Mouse (Mus musculus) megakaryocyte, adult 5-6 weeks (primary cell): ENCODE data around the gene Rilpl1. TPM values are rescaled to one million over a fixed set of nuclear protein-coding genes. Genes with fewer than 3 reads are reported as not detected.
A peak's percentile ranks its signal among the peaks of the same experiment; 100 is the strongest.
"Not testable (repeated sequence)": the region's sequence is repeated elsewhere in the genome, so short reads cannot be mapped to it uniquely, and the experiment has no call there.

Experiments used
- ATAC-seq: 2 replicates; pipeline ENCODE4 v1.8.0; 2016; ENCODE audit warnings: mild to moderate bottlenecking, inconsistent platforms; ENCODE audit not compliant: poor library complexity, severe bottlenecking
- total RNA-seq, 2 experiments: library from RNA; stranded (forward) in 1 of 2; stranded (reverse) in 1 of 2; fragments of 153-499, 151-499 nt in 1 of 2; fragments of 221-1000, 200-1000 nt in 1 of 2; gene quantifications; 2 replicates each; pipeline versions ENCODE4 v1.2.3 to v1.2.4; 2015 to 2017

Gene Rilpl1
- total RNA-seq, 2 experiments from 2014 or later, result 0.48 to 1.2 TPM

DNA sequence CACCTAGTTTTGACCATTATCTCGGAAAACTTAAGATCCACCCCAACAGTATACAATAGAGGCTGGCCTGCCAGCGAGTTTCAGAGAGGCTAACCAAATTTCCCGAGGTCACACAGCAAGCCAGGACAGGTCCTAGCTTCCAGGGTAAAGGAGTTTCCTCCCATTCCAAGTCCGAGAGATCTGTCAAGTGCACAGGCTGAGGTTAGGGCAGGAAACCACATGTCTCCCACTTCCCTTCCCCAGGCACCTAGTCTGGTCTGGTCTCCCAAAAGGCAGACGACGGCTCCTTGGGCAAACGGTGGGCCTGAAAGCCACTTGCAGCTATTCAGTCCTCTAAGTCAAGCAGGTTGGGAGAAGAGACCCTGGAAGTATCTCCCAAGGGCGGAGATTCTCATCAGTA, 1.5 kb downstream of the Rilpl1 start:
- peak; percentile 60 for ATAC-seq

DNA sequence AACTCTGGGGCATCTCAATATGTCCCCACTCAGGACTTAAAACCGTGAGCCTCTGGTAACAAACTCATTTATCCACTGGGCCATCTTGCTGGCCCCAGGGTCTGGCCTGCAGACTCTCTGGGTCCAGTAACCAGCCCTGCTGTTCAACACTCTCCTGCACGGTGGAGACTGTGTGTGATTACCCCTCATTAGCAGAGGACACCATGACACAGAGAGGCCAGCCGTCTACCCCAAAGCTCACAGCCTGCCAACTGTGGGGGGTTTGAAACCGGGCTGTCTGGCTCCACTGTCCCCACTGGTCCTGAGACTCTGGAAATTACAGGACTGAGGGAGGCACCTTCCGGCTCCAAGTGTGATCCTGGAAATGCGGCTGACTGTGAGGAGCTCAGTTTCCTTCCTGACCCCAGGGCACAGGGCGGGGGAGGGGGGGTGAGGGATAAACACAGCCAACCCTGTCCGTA, 2.0 kb downstream of the Rilpl1 start:
- ATAC-seq, result no peak

DNA sequence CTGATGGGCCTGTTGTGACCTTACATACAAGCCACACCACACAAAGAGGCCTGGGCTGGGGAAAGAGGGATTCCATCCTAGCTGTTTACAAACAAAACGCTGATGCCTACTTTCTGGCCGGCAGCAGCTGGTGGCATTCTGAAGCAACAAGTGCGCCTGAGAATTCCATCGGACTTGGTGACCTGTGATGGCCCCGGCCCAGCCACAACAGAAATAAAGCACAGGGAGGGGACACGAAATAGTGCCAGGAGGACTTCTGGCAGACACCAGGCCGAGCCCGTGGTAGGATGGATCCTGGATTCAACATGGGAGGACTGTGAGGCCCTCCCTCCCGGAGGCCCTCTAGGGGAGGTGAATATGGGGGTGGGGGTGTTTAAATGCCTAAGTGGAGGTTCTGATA, 2.4 kb downstream of the Rilpl1 start:
- ATAC-seq, result no peak

DNA sequence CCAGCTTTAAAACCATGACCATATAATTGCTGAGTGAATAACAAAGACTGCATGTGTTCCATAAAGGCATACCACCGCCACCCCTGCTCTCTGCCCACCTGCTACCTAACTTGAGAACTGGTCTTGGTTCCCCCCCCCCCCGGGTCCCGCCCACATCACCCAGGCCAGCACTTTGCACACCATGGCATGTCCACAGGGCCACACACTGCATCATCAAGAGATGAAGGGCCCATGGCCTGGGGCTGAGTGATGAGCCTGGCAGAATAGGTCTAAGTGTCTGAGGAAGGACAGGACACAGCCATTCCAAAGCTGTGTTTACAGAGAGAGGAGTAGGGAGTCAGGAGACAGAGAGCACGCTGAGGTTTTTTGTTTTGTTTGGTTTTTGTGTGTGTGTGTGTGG, 2.8 kb downstream of the Rilpl1 start:
- ATAC-seq, result no peak

DNA sequence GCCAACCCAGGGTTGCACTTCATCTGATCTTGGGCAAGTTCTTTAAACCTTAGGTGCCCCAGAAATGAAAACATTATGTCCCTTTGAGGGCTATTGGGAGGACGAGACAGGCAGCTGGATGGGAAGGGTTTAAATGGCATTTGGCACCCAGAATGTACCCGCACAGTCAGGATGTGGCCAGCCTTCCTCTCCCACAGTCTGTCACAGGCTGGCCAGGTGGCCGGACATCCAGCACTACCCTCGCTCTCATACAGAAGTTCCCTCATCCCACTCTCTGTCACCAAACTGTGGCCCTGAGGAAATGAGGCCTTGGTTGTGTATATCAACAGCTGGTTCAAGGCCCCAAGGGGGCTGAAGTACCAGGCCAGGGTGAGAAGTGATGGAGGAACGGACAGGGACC, 6.2 kb downstream of the Rilpl1 start:
- ATAC-seq, result no peak

DNA sequence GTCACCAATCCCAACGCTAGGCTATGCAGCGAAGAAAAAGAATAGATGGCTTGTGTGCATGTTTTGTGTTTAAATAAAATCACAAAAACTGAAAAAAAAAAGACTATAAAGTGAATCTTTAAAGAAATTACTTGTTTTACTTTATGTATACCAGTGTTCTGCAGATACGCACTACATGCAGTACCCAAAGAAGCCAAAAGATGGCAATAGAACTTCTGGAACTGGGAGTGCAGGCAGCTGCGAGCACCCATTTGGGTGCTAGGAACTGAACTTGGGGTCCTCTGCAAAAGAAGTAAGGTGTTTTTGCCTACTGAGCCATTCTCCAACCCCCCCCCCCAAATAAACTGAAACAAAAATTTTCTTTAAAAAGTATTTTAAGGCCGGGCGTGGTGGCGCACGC, 8.2 kb downstream of the Rilpl1 start:
- no peak for ATAC-seq

DNA sequence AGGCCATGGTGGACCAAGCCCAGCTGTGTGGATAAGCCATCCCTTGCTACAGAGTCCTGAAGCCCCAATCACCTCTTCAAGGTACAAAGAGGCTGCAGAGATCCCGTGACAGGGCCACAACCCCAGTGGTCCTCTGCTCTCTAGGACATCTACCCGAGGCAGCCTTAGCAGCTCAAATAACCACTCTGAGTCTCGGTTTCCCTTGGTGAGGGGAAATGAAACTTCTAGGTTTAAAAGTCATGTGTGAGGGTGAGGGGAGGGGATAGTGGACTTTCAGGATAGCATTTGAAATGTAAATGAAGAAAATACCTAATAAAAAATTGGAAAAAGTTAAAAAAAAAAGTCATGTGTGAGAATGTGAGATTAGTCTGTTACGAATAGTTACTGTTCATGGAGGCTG, 9.6 kb downstream of the Rilpl1 start:
- peak; percentile 56 for ATAC-seq

DNA sequence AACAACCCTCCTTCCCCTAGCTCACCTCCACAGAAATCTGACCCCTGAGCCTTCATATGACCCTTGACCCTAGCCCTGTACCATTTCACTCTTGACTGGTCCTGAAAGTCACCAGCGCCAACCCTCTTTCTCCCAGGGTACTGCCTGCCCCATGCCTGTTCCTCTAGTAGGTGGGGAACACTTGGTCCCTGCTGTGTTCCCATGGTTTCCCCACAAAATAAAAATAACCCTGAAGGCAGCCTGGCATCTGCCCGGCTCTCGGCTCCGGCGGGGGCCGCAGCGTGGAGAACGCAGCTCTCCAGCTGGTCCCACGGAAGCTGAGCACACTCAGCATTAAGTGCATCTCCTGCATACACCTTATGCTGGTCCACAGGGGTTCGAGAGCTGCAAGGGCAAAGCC, 12.5 kb downstream of the Rilpl1 start:
- ATAC-seq, result no peak

DNA sequence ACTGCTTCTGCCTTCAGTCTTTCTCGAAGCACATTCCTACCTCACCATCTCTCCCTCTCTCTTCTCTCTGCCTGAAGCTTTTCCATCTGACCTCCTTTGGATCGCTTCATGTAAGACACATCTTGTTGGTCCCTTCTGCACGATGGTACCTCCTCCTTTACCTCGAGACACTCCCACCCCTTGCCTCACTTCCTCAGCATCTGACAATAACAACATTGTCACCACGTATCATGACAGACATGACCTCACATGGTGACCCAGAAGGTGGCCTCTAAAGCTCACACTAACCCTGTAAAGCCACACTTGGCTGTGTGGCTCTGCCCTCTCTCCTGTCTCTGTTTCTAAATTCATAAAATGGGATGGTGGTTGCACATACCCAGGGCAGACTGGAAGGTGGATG, 15.4 kb downstream of the Rilpl1 start:
- ATAC-seq, result peak; percentile 54

DNA sequence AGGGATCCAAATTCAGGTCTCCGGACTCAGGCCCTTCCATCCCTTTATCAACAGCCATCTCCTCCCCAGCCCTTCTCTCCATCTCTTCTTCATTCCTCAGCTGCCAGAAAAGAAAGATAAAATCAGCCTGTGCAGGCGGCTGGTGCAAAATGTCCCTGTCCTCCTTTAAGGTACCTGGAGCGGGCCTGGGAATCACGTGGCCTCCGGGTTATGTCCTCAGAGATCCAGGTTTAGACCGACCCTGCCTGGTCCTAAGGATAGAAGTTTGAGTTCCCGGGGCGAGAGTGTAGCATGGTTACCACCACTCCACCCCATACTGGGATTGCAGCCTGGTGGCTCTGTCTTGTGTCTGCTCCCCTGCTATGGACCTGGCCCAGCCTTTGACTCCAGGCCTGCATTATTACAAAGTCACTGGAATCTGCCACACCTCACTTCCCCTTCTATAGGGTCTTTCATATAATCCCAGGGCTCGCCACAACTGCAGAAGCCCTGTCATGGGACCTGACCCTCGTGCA, 20.6 kb downstream of the Rilpl1 start:
- ATAC-seq, result no peak

DNA sequence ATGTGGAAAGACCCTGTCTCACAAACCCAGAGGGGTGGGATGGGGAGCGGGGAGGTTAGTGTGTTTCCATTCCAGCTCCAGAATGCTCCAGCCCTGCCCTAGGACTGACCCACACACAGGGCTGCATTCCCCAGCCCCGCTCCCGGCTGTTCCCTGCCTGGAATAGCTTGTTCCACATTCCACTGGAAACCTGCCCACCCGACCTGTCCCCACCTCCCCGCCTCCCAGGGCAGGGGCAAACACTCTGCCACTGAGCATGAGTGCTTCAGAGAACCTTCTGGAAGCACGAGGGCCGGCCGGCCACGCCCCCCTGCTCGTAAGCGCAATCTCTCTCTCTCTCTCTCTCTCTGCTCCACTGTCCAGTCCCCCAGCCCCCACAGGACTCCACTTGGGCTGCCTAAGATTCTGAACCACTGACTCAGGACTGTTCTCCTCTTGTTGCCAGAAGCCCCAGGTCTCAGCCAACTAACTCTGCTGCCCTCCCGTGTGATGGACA, 21.4 kb downstream of the Rilpl1 start:
- no peak for ATAC-seq

DNA sequence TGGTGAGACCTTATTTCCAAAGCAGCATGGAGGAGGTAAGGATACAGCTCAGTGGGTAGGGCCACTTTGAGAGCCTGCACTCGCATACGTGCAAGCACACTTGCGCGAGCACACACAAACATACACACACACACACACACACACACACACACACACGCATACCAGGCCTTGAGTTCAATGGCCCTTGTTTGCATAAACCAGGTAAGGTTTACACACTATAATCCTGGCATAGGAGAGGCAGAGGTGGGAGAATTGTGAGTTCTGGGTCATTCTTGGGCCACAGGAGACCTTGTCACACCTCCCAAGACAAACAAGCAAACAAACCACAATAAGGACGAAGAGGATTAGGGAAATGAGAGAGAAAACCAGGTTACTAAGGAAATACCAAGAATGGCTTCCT, 22.0 kb downstream of the Rilpl1 start:
- ATAC-seq, result no peak

DNA sequence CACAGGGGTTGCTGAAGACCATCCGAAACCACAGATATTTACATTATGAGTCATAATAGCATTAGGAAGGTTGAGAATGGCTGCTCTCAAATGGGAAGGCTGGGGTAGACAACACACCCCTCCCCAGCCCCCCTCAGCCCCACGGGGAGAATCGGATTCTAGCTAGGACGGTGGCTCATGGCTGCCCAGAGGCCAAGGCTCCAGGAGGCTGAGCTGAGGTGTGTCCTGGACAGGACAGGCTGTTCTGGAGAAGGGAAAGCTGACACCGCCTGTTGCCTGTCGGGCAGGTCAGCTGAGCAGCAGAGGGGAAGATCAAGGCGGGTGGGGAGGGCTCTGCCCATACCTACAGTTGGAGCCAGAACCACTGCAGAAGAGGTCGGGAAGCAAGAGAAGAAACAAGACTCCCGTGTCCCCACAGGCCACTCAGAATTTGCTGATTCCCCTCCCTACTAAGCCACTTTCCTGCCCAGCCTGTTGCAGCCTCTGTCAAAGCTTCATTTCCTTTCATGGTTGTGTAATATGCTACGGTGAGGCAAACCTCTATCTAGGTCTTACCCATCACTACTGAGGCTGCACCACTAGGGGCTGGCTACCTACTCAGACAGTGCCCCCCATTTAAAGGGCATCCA, 24.3 kb downstream of the Rilpl1 start:
- ATAC-seq, result peak; percentile 91

DNA sequence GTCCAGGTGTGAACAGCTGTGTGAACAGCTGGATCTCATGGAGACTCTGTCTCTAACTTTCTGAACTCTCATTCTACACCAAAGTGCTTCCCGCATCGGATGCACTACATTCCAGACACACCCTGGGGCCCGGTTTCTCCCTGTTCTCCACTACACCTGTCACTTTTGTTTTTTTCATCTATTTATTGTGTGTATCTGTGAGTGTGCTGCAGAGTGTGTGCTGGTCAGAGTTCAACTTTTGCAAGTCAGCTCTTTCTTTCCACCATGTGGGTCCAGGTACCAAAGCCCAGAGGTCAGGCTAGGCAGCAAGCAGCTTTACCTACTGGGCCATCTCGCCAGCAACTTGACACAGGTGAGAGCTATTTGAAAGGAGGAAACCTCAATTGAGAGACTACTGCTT, 26.0 kb downstream of the Rilpl1 start:
- ATAC-seq, result no peak

DNA sequence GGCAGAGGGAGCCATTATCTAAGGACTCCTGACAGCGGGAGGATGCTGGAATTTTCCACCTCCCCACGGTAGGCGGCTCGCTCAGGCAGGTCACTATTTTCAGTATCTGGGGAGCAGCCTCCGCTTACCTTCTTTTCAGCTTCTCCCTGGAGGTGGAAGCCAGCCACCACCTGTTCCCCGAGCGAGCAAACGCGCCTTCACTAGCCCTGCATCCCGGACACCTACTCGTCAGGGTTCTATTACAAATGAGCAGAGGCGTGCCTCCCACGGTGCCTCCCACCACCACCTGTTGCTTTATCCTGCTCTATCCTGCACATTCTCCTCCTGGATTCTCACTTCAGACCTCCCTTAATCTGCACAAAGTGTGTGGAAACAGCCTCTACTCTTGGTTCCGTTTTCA, 27.4 kb downstream of the Rilpl1 start:
- no peak for ATAC-seq

DNA sequence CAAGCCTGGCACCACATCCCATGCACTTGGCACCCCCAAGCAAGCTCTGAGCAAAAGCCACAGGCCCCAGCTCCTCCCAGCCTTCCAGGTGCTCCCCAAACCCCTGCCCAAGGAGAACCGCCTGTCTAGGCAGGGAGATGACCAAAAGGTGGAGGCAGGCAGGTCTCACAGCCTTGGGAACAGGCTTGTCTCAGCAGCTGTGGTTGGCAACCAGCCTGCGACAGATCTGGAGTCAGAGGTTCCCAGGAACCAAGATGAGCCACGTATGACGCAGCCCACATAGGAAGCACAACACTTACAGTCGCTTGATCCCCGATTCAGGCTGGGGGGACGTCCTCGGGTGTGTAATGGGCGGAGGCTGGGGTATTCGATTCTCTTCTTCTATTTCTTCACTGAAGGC, 29.6 kb downstream of the Rilpl1 start:
- ATAC-seq, result no peak

DNA sequence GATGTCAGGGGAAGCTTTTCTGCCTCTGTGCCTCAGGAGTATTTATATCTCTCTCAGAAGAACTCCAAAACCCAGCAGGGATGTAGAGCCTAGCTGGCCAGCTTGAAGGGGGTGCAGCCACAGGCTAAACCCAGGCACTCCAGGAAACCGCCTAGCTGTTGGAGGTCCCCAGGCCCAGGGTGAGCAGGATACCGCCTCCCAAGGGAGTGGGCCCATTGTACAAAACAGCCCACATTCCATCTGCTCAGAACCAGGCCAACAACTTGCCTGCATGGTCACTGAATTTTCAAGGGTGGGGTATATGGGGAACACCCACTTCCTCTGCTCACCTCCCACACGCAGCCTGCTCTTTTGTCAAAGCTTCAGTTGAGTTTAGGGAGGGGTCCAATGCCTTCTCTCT, 30.6 kb downstream of the Rilpl1 start:
- no peak for ATAC-seq

DNA sequence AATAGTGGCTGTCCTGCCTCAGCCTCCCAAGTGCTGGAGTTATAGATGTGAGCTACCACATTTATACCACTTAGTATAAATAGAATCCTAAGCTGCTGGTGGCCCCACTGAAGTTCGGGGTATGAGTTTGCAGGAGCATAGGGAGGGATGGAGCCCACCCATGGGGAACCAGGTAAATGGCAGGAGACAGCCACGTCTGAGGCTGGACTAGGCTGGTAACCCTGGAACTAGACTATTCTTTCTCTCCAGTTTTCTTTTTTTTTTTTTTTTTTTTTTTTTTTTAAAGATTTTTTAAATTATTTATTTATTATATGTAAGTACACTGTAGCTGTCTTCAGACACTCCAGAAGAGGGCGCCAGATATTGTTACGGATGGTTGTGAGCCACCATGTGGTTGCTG, 31.2 kb downstream of the Rilpl1 start:
- not testable (repeated sequence) for ATAC-seq

DNA sequence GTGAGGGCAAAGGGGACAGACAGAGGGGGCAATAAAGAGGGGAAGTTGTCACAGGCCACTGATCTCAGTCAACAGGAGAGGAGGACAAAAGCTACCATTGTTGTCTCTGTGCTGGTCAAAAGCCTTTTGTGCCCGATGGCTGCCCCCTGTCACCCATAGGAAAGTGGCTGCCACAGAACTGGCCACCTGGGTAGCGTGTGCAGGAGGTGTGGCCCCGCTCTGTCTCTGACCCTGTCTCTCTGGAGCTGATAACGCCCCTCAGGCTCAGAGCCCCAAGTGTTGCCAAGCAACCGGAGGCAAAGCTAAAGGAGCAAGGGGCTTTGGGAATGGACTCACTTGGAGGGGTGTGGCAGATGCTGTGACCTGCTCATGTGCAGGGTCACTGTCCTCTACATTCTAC, 32.2 kb downstream of the Rilpl1 start:
- no peak for ATAC-seq

DNA sequence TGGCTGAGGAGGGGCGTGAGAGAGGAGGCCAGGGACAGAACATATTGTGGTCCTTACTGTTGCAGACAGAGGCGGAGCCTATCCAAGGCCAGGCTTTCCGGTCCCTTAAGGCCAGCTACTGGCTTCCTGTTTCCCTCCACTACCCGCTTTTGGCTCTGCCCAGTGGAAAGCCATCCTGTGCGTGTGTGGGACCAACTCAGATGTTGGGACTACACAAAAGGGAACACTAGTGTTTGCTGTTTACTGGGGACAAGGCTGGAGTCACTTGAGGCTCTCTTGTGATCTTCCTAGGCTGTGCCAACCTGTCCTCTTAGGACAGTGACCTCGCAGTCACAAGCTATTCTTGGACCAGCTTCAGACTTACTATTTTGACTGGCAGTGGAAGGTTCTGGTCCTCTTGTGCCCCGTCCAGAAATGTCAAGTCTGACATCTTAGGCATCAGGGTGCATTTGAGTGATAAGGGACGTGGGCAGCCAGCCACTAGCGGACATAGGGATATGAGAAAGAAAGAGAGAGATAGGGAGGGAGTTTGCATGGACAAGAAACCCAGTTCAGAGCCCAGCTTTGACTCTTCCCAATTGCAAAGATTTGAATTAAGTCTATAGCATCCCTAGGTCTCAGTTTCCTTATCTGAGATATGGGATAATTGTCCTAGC, 32.8 kb downstream of the Rilpl1 start:
- peak; percentile 66 for ATAC-seq

DNA sequence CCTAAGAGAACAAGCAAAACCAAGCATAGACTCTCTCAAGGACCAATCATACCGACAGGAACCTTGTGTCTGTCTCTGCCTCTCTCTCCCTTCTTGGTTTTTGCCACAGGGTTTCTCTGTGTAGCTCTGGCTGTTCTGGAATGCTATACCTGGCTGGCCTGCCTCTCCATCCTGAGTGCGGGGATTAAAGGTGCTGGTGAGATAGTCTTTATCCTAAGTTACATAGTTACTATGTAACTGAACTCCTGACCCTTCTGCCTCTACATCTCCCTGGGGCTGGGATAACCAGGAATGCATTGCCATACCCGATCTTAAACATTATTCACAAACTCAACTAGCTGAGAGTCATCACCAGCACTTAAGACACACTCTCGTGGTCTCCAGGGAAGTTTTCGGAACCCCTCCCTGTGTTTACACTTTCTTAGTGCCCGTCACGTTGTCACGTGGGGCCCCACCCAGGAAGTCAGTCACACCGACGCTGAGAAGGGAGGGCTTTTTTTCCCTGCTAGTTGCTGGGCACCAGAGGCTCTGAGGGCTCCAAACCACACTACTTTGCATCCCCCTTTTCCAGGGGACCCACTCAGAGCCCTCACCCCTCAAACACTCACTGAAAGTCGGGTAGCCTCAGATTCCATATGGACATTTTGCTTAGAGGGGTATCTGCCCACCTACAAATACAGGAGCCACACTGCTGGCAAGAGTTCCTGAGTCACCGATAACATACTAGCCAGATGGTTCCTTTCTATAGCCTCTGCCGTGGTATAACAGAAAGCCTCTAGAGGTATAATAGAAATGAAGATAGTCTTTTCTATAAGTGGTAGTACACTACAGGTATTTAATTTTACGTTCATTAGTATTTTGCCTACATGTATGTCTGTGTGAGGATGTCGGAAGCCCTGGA, 34.3 kb downstream of the Rilpl1 start:
- ATAC-seq, result peak; percentile 74
